Mouse (Mus musculus) small intestine, adult 2 months (tissue): ENCODE measurements around the gene Gpr146.

Experiments
- CTCF ChIP-seq: fragments of 200-500 bp; IDR thresholded peaks from 2 replicates; pipeline ENCODE4 v1.5.1; 2012; ENCODE audit warnings: low read depth, mild to moderate bottlenecking, control low read depth, inconsistent platforms, low read length, moderate library complexity, mixed read lengths; ENCODE audit not compliant: insufficient replicate concordance, insufficient read length; ENCODE audit errors: extremely low read depth
- POLR2A ChIP-seq: fragments of 200-500 bp; IDR thresholded peaks from 2 replicates; pipeline ENCODE4 v1.6.1; 2012; ENCODE audit warnings: low read depth, mild to moderate bottlenecking, control low read depth, inconsistent platforms, low read length, moderate library complexity

- no peak for TF ChIP-seq CTCF
- no peak for TF ChIP-seq POLR2A
These were observed 10.7 kb downstream of the Gpr146 start for GRCm38 (mm10) chr5:139388195-139388570.
